Mouse (Mus musculus) testis, postnatal 14 days (tissue): ENCODE data around the gene Paqr5.

ENCODE experiments used
- DNase-seq: peaks from one replicate; pipeline ENCODE4 v3.0.0; 2021; ENCODE audit warnings: low spot score

Paqr5 gene

DNA sequence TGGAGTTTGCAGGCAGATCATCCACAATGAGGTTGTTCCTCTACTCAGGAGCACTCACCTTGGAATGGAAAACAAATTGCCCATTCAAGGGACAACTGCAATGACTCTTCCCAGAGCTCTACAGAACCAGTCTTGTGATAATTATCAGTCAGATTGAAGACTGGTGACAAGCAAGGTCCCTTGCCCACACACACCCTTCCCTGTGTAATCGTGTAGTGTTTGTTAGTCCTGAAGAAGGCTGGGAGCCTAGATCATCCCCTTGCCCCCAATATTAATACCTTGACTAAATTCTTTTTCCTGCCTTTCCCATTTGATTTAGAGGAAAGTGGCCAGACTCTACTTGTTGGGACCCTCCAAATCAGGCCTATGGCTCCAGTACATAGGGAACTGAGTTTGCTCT is 117.0 kb downstream of the Paqr5 start:
- no peak for DNase-seq

DNA sequence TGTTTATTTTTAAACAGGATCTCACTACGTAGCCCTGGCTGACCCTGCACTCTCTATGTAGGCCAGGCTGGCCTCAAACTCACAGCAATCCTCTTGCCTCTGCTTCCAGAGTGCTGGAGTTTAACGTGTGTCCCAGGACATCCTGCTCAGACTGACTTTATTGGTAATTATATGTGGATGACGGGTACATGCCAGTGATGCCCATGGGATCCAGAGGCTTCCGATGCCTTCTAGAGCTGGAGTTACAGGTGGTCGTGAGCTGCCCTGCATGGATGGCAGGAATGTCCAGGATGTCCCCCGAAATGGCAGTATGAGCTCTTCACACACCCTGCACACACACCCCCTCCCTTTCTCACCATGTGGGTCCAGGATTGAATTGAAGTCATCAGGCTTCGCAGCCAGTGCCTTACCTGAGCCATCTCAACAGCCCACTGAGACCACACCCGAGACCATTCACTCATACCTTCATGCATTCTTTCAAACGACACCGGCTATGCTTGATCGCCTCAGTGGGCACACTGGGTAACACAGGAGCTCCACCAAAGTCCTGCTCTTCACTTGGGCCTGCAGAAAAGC is 117.7 kb downstream of the Paqr5 start:
- no peak for DNase-seq

DNA sequence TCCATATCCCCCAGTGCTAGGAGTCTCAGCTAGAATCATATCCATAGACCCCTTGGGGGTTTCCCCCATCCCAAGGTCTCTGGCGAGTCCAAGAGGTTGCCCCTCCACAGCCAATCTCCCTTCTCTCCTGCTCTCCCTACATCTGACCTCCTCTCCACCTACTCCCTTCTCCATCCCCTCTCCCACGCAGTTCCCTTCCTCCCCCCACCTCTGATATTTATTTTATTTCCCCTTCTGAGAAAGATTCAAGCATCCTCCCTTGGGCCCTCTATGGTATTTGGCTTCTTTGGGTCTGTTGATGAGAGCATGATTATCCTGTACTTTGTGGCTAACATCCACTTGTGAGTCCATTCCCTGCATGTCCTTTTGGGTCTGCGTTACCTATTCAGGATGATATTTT is 118.3 kb downstream of the Paqr5 start:
- DNase-seq, result no peak

DNA sequence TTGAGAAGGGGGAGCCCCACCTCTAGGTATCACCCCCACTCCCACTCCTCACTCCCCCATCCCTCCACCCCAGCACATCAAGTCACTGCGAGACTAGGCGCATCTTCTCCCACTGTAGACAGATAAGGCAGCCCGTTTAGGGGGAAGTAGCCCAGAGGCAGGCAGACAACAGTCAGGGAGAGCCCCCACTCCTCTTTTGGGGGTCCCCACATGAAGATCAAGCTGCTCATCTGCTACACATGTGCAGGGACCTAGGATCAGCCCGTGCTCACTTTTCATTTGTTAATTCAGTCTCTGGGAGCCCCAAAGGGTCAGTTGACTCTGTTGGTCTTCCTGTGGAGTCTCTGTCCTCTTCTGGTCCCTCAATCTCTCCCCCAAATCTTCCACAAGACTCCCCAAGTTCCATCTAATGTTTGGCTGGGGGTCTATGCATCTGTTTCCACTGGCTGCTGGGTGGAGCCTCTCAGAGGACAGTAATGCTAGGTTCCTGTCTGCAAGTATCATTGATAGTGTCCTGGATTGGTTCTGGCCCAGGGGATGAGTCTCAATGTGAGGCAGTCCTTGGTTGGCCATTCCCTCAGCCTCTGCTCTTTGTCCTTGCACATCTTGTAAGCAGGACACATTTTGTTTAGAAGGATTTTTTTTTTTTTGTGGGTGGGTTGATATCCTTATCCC is 118.9 kb downstream of the Paqr5 start:
- no peak for DNase-seq

DNA sequence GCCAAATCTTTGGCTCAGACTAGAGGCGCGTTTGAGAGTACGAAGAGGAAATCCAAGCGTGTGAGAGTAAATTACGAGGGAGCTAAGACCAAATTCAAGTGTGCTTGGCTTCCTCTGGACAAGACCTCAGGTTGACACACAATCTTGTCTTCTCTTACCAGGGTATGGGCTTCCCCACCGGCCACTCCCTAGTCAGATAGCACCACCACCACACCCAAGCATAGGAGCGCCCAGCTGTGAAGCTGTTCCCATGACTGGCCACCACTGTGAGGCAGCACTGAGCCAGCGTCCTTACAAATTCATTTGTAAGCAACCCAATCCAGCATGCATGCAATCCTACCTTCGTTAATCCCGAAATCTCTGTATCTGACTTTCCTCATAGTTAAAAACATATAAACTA is 119.7 kb downstream of the Paqr5 start:
- no peak for DNase-seq

DNA sequence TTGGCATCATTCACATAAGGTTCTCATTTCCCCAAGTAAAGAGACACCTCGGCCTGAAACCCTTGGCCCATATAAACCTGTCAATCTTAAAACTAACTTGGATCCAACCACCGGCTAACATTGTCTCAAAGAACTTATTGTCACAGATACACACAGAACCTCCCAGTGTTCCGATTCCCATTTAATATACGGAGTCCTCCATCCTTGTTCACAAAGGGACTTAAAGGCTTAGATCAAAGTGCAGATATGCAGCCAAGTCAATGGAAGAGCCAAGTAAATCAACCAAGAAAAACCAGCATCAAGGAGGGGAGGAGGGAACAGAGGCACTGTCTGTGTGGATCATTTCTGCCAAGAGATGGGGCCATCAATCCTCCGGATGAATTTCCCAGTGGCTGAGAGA is 121.1 kb downstream of the Paqr5 start:
- no peak for DNase-seq

DNA sequence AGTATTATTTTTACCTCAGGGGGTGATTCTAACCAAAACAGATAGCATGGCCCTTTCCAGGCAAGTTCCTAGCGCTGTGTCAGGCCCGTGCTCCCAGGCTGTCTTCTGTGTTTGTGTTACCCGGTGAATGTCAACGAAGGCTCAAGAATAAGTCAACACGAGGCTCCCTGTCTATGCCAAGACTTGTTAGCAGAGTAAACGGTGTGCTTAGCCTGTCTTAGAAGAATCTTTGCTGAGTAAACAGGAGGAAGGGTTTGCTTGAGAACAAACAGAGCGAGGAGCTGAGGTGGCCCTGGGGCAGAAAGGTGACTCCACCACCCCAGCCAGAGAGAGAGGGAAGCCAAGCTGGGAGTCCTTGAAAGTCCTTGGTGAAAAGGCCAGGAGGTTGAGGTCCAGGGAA is 122.5 kb downstream of the Paqr5 start:
- no peak for DNase-seq
